Mouse (Mus musculus): ENCODE results near the gene Sfxn5. TPM values are rescaled to one million over a fixed set of nuclear protein-coding genes. Genes with fewer than 3 reads are reported as not detected.

Sfxn5 gene
- polyA plus RNA-seq, 1 experiment: 156 TPM

DNA sequence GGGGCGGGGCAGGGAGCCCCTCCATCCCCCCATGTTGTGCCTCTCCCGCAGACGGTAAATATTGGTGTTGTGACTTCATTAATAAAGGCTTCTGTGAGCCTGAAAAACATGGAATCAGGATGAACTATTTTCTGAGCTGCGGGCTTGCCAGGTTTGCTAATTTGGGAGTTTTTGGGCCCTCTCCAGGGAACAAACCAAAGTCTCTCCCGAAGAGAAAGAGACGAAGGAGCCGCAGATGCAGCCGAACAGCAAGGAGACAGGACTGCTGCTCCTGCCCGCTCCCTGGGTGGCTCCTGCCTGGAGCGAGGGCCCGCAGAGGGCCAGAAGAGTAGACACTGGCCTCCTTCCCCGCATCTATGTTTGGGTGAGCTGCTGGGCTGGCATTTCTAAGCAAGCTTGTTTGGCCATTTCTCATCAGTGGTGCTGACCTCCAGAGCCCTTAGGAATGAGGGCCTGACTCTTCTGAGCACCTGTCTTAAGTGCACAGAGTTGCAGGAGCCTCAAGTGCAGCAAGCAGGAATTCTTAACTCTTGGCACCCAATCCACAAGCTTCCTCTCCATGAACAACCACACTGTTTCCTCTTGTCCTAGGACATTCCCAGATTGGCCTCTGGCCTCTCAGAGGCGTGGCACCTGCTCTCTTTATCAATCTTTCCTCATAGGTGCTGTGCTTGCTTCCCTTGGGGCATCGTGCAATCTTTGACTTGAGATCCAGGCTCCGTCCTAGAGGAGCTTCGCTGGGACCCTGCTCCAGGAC, 126.9 kb downstream of the Sfxn5 start:
- peak in 1 of 2 experiments; percentile 71 for DNase-seq (ENCODE audit: extremely low spot score in 1 of 2, low spot score in 1 of 2)

DNA sequence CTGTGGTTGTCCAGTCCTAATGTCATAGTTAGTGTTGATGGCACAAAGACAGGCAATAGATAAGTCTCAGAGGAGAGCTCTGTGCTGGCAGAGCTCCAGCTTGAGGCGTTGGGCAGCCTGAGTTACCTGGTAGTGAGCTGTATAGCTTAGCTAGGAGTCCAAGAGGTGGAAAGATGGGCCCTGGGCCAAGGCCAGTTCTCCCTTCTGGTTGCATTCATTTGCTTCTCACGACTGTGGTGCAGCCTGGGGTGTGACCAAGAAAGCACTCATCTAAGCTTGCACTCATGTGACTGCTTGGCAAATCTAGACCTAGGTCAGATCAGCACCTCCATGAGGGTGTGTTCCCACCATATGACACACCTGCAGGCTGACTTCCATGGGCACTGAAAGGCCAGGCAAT, 135.3 kb downstream of the Sfxn5 start:
- no peak for DNase-seq (ENCODE audit: extremely low spot score in 1 of 2, low spot score in 1 of 2)

DNA sequence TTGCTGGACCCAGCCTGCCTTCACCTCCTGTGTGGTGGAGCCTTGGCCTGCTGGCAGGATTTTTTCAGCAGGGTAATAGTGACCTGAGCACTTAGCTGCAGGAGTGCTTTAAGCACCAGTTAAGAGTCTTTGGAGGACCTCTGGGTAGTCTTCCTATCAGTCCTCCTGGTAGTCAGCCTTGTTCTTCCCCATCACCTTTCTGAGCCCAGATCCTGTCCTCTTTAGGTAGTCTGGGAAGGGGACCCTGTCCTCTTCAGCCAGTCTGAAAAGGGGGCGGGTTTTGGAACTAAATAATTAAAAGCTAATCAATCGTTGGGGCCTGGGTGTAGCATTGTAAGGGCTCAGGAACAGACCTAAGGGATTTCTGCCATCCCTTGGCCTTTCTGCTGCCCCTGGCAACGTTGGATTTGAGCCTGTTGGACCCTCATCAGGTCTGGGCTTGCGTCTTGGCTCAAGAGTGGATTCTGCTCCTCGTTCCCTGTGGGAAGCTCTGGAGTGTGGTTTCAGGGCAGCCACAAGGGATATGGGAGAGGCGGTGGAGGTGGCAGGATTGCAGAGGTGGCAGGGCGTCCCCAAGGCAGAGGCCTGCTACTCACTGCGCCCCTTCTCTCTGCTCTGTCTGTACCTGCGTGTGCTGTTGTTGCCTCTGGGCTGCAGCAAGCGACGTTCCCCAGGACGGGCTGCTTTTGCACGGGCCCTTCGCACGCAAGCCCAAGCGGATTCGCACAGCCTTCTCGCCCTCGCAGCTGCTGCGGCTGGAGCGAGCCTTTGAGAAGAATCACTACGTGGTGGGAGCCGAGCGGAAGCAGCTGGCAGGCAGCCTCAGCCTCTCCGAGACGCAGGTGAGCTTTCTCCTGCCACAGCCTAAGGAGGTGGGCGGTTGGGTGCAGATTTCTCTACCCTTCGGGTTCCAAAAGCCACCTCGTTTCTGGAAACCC, 139.6 kb downstream of the Sfxn5 start:
- no peak for DNase-seq (ENCODE audit: extremely low spot score in 1 of 2, low spot score in 1 of 2)

DNA sequence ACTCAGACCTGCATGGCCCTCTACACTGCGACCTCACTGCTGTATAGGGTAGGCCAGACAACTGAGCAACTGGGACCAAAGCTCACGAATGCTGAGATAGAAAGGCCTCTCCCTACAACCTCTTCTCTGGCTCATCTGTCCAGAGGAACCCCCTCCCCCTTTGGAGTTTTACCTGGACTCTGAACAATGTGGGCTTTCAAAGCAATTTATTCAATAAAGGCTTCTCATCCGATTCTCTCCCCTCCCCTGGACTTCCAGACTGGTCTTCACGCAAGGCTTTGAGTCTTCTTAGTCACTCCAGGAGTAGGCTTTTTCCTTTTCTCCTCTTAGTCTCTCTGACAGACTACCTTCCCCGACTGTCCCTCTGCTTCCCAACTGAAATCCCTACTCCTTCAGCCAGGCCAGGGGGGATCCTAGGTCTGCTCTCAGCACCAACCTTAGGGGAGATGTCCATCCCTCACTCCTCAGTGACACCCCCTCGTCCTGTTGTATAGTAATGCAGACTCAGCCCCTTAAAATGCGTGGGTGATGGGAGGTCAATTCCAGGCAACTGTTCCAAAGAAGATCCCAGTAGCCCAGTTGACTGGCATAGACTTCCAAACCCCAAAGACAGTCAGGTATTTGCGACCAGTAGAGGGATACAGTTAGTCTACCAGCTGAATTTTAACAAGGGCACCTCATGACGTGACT, 141.3 kb downstream of the Sfxn5 start:
- no peak for DNase-seq (ENCODE audit: extremely low spot score in 1 of 2, low spot score in 1 of 2)

DNA sequence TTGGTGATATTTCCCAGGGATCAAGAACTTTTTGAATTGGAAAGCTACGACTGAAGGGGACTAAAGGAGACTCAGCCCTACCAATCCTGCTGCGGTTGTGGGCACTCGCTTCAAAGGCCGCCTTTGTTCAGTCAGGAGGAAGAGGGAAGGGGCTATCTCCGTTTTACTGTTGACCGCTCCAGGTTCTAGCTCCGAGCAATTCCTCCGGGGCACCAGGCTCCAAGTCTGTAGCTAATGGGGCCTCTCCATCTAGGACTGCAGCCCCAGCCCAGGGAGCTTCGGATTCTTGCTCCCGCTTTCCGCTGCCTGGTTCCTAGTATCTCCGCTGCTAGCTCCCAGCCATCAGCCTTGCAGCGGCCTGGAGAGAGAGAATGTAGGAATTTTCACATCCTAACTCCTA, 142.6 kb downstream of the Sfxn5 start:
- DNase-seq (ENCODE audit: extremely low spot score in 1 of 2, low spot score in 1 of 2): no peak

DNA sequence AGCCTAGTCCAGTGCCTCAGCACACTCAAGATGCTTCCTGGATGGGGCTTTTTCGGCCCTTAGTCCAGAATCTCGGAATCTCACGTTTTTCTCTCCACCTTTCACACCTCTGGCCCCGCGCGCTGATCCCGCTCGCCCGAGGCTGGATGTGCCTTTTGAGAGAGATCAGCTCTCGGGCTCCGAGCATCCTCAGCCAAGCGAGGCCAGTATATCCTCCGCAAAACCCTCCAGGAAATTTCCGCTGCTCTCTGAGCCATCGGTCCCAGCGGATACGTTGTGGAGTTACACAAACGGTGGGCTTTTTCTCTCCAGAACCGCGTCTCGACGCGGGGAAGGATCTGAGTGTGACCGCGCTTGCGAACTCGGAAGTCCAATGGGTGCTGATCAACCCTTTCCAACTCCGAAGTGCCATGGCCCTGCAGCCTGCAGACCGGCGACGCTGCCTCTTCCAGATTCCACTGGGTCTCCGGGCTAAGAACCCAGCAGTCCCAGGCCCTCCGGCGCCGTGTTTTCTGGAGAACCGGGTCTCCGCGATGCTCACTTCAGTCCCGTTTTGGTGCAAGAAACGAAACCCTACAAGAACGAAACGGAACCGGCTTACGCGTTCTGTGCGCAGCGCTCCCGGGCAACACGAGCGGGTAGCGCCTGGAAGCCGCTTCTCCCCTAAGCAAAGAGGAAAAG, 143.2 kb downstream of the Sfxn5 start:
- DNase-seq (ENCODE audit: extremely low spot score in 1 of 2, low spot score in 1 of 2): peak in 1 of 2 experiments; percentile 39

DNA sequence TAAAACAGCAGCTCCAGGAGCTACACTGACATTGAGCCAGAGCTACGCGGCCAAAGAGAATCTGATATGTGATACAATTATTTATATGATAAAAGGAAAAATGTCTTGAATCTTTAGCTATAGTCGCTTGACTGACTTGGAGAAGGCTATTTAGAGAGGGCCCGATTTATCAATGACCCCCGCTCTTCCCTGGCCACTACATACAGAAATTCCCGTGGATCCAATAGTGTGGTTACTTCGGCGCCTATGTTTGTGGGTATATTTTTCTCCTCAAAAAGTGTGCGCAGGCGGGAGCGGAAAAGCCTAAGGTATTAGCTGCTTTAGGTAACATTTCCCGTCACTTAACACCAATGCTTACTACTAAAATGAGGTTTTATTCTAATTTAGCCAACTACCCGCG, 143.9 kb downstream of the Sfxn5 start:
- no peak for DNase-seq (ENCODE audit: extremely low spot score in 1 of 2, low spot score in 1 of 2)

DNA sequence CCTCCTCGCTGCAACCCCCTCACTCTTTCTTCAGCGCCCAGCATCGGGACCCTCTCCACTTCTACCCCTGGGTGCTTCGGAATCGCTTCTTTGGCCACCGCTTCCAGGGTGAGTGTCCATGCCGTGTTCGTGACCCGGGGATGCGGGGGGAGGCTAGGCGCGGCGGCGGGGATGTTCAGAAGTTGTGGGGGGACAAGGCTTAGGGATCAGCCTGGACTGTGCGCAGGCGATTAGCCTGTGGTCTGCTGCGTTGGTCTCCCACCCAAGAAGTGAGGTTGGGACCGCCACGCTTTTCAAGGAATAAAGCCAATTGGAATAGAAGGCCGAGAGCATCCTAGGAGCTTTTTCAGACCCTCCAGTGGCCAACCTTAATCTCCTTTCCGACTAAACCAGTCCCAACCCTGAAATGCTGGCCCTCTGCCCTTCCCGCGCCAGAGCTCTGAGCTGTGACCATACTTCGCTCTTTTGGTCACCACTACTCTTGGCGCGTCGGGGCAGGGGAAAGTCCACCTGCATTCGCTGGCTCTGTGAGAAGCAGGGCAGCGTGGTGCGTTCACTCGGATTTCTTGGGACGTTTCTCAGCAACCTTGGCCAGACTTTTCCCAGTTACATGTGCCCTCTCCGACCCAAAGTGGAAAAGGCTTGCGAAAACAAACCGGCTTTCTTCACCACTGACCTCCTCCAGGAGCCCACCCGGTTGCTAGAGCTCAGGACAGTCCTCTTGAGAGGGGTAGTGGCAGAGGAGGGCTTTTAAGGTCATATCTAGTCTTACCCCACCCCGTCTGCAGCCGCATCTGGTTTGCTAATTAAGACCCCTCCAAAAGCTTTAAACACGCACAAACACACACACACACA, 144.7 kb downstream of the Sfxn5 start:
- no peak for DNase-seq (ENCODE audit: extremely low spot score in 1 of 2, low spot score in 1 of 2)

DNA sequence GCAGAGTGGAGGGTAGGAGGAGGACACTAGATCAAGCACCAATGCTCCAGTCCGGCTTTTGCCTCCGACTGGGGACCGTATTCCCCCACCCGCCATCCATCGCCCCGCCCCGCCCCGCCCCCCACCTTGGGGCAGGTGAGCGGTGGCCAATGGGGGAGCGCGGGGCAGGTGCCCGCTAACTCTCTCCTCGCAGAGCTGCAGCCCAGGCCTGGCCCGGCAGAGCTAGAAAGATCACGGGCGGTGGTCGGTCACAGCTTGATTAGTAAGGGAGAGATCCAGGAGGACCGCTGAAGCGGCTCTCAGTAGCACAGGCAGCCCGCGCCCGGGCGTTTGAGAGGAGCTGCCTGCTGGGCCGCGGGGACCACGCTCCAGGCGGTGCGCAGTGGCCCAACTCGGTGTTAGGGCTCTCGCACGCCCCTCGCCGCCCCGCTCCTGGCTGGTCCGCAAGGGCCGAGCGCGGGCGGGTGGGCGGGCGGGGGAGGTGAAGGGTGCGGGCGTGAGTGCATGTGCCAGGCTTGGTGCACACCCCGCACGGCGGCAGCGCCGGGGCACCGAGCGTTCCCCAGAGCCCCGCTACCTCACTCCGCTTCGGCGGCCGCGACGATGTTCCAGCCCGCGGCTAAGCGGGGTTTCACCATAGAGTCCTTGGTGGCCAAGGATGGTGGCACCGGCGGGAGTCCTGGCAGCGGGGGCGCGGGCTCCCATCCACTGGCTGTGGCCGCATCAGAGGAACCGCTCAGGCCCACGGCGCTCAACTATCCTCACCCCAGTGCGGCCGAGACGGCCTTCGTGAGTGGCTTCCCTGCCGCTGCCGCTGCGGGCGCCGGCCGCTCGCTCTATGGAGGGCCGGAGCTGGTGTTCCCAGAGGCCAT, 145.6 kb downstream of the Sfxn5 start, which contains the start of gene Emx1:
TSS of gene Emx1 (plus strand) at position 99 of the 872 bp plus-strand sequence.
- DNase-seq (ENCODE audit: extremely low spot score in 1 of 2, low spot score in 1 of 2): peak in 1 of 2 experiments; percentile 68

DNA sequence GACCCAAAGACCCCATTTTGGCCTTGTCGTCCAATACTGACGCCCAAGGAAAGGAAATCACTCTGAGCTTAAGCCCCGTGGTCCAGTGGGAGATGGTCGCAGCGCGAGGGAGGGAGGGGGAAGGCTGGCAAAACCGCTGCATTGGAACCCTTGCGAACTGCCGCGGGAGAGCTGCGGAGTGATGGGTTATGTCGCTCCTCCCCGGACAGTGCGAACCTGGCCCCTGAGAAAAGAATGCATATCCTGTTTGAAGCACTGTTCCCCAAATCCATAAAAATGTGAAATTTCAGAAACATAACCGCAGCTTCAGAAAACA, 146.5 kb downstream of the Sfxn5 start:
- no peak for DNase-seq (ENCODE audit: extremely low spot score in 1 of 2, low spot score in 1 of 2)

DNA sequence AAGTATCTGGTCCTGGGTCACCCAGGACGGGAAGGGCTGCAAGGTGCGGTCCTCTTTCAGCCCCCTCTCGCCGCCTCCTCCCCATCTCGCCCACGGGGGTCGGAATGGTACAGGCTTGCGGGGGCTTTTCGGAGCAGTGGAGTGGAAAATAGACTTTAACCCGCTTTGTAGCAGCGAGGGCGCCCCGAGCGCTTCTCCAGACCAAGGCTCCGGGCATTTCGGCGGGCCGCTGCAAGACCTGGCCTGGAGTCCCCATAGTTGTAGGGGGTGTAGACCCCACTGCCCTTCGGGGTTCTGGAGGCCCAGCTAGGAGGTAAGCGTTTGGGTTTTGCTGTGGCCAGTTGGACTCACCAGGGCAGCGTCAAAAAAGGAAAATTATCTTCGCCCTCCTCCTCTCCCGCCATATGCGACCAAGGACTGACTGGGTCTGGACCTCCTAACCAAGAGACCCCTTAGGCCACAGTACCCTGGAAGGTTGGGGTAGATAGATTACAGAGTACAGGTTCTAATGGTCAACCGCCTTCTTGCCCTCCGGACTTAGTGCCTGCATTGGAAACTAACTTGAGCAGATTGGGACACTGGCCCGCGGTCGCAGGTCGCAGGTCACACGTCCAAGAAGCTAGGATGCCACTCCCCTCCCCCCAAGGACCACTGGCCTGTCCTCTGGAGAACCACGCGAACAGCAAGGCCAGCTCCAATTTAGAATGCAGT, 147.0 kb downstream of the Sfxn5 start:
- no peak for DNase-seq (ENCODE audit: extremely low spot score in 1 of 2, low spot score in 1 of 2)

DNA sequence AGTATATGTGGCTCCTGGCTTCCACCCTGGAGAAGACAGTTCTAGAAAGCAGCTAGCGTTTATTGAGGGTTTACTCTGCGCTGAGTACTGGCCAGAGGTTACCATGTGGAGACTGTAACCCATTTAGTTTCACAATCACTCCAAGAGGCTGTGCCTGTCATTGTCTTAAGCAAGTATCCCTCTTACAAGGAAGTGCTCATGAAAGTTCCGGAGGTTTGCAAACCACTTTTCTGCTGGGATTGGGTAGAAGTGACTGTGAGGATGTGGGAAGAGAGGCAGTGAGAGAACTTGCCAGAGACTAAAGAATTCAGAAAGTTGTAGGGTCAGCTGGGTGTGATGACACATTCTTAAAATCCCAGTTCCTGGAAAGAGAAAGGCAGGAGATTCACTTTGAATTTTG, 149.3 kb downstream of the Sfxn5 start:
- DNase-seq (ENCODE audit: extremely low spot score in 1 of 2, low spot score in 1 of 2): no peak

DNA sequence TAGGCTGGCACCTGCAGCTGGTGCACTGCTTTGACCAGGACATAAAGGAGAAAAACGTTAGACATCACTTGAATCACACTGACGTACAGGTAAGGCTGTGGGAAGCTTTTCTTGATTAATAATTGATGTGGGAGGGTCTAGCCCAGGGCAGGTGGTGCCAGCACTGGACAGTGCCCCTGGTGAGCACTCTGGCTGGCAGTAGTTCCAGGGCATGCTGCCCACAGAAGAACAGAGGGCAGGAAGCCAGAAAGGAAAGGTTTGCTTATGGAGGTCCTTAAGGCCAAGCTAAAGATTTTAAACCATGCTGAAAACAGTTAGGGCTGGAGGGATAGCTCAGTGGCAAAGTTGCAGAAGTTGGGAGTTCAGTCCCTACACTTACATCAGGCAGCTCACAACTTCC, 153.2 kb downstream of the Sfxn5 start:
- no peak for DNase-seq (ENCODE audit: extremely low spot score in 1 of 2, low spot score in 1 of 2)

DNA sequence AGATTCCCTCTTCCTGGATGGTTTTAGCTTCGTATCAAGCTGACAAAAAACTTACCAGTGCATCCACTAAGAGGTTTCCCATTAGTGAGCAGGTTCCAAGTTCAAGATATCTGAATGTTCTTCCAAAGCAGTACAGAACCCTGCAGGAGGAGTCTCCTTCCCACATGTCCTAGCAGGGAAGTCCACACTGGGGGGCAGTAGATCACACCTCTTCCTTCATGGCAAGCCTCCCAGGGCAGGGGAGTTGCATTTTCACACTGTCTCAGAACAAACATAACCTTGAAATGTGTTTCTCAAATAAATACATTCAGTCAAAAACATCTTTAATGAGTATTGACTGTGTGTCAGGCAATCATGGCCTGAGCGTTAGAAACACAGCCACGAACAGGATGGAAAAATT, 153.7 kb downstream of the Sfxn5 start:
- no peak for DNase-seq (ENCODE audit: extremely low spot score in 1 of 2, low spot score in 1 of 2)

DNA sequence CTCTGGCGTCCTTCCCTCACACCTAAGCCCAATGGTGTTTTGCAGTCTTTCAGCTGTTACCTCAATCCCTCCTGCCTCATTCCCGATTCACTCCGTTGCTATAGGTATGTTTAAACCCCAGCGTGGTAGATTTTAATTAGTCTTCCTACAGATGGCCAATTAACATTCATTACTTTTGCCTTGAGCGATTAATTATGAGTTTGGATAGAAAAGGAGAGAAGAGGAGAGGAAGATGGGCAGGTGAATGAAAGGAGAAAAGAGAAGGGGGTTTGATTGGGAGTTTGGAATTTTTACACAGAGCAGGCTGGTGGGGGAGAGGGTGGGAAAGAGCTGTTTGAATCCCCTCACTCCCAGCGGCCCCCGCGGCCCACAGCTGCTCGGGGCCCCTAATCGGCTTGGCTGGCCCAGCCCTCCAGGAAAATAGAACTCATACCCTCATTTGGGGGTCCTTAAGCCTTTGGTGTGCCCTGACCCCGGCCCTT, 167.7 kb downstream of the Sfxn5 start:
- no peak for DNase-seq (ENCODE audit: extremely low spot score in 1 of 2, low spot score in 1 of 2)

All from frontal cortex, adult 2 months (tissue).